Mouse (Mus musculus) heart, adult 2 months (tissue): Measurements from ENCODE around the gene Tcp11l2.

Experiments
- CTCF ChIP-seq: fragments of 200-600 bp; IDR thresholded peaks from 2 replicates; pipeline ENCODE4 v1.8.1; 2022; ENCODE audit warnings: antibody characterized with exemption, mild to moderate bottlenecking, moderate library complexity
- EP300 ChIP-seq: fragments of 200-500 bp; IDR thresholded peaks from 2 replicates; pipeline ENCODE4 v1.6.1; 2011; ENCODE audit warnings: low read depth, low read length, control low read depth; ENCODE audit not compliant: insufficient read depth

DNA sequence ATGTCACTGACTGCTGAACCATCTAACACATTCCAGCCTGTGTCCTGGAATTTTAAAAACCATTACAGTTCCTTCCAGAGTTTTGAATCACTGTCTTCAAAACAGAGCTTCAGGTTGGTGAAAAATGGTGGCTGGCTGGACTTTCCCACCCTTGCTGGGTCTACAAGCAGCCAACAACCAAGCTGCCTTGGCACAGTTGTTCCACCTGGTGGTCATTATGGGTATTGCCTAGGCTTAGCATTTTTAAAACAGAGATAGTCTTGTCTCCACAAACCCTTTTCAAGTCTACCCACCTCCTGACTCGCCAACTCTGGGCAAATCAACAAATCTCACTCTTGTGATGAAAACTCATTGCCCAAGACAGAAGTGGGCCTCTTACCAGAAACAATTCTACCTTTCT lies 17.9 kb upstream of the Tcp11l2 start:
- TF ChIP-seq CTCF (peak; percentile 65), EP300 (no peak)
